ENCODE assay signal across 11 mouse cellular contexts in the genomic region with DNA sequence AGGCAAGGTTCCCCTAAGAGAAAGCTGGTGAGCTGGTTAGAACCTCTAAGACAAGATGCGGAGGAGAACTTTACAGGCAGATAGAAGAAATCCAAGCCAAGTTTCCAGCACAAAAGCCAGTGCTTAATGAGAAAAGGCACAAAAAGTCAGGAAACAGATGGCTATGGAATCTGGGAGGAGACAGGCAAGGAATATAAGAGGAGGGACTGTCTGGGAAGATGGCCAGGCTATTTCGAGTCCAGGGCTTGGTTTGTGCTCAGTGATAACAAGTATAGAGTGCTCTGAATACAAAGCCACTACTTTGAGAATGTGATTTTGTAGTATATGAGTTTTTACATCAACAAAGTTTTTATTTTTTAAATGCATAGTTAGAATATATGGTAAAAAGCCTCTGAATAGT. TPM values are rescaled to one million over a fixed set of nuclear protein-coding genes. Genes with fewer than 3 reads are reported as not detected.
DNase-seq lines count a peak whose midpoint lies in the region; ATAC-seq and TF ChIP-seq lines count a peak whose summit lies in the region.
"Had no signal": no experiment of that assay in that cellular context is flagged by ENCODE, and none has a peak within 500 bp of the region (broad histone marks: within the 10 kb centered on the region; RNA-seq: fewer than 3 reads in every experiment).

No protein-coding gene starts in this region.

- H3K4me3 ChIP-seq in lung, postnatal 0 days (ENCODE audit: low read depth, low read length), result no peak overlapping the region
- no peak overlapping the region for H3K4me3 ChIP-seq in midbrain, embryonic 16.5 days (ENCODE audit: low read depth, low read length)
- H3K4me3 ChIP-seq: hindbrain, embryonic 10.5 days; midbrain, embryonic 12.5 days had no signal

- peak; percentile 2 for DNase-seq in kidney, adult 11 months
- DNase-seq in kidney, adult 8-10 months, result no peak
- DNase-seq in MN1 (ENCODE audit: low spot score), result peak; percentile 13
- peak; percentile 33 for DNase-seq in gastrocnemius, postnatal 14 days
- peak; percentile 18 for DNase-seq in lung, postnatal 0 days (ENCODE audit: low spot score)
- no peak for DNase-seq in cerebellum, adult 18-20 months
- no peak for DNase-seq in spleen, postnatal 10 days (ENCODE audit: low spot score in 2 of 2)
- DNase-seq: adrenal gland, postnatal 14 days had no signal

- intact Hi-C loops in gastrocnemius, postnatal 14 days (cut with DNase I; ENCODE audit: low total_unique reads), result no loop called here

- no peak overlapping the region for H3K4me2 ChIP-seq in lung, postnatal 0 days (replicated peaks; ENCODE audit: low read depth, low read length)
- no peak overlapping the region for H3K4me2 ChIP-seq in midbrain, embryonic 16.5 days (ENCODE audit: low read length)
- H3K4me2 ChIP-seq: midbrain, embryonic 12.5 days had no signal

- H3K9ac ChIP-seq in lung, postnatal 0 days (replicated peaks; ENCODE audit: low read depth), result no peak overlapping the region
- no peak overlapping the region for H3K9ac ChIP-seq in midbrain, embryonic 16.5 days (ENCODE audit: low read depth, low read length)
- H3K9ac ChIP-seq: midbrain, embryonic 12.5 days had no signal

- 44% methylated on average over 2 of the region's 2 CpGs for WGBS in lung, postnatal 0 days
- 83% methylated on average over 2 of the region's 2 CpGs for WGBS in midbrain, embryonic 16.5 days

- no peak for TF ChIP-seq CTCF in lung, postnatal 0 days (IDR thresholded peaks at IDR 0.05)

- H3K4me1 ChIP-seq in lung, postnatal 0 days (ENCODE audit: insufficient read depth, low read depth, low read length), result no peaks in the 10 kb centered on the region
- no peaks in the 10 kb centered on the region for H3K4me1 ChIP-seq in midbrain, embryonic 16.5 days (ENCODE audit: control insufficient read depth, insufficient read depth, low read length)
- H3K4me1 ChIP-seq: hindbrain, embryonic 10.5 days; midbrain, embryonic 12.5 days had no signal

- no peak for TF ChIP-seq EP300 in lung, postnatal 0 days (IDR thresholded peaks at IDR 0.05)

- H3K27me3 ChIP-seq in lung, postnatal 0 days (replicated peaks; ENCODE audit: insufficient read depth, low read length), result no peaks in the 10 kb centered on the region
- no peaks in the 10 kb centered on the region for H3K27me3 ChIP-seq in midbrain, embryonic 16.5 days (ENCODE audit: control insufficient read depth, insufficient read depth, low read depth, low read length)
- H3K27me3 ChIP-seq: midbrain, embryonic 12.5 days had no signal

- no peak overlapping the region for H3K27ac ChIP-seq in lung, postnatal 0 days (ENCODE audit: low read length)
- no peak overlapping the region for H3K27ac ChIP-seq in midbrain, embryonic 16.5 days (ENCODE audit: low read length)
- H3K27ac ChIP-seq: hindbrain, embryonic 10.5 days; midbrain, embryonic 12.5 days had no signal

- no peak for ATAC-seq in lung, postnatal 0 days
- ATAC-seq in midbrain, embryonic 16.5 days, result no peak

- H3K36me3 ChIP-seq in lung, postnatal 0 days (ENCODE audit: insufficient read depth, low read length), result no peaks in the 10 kb centered on the region
- no peaks in the 10 kb centered on the region for H3K36me3 ChIP-seq in midbrain, embryonic 16.5 days (ENCODE audit: control insufficient read depth, insufficient read depth, low read length)
- H3K36me3 ChIP-seq: hindbrain, embryonic 10.5 days; midbrain, embryonic 12.5 days had no signal

- no peaks in the 10 kb centered on the region for H3K9me3 ChIP-seq in lung, postnatal 0 days (ENCODE audit: low read length)
- no peaks in the 10 kb centered on the region for H3K9me3 ChIP-seq in midbrain, embryonic 16.5 days (replicated peaks; ENCODE audit: control insufficient read depth, low read length, poor library complexity, severe bottlenecking)
- H3K9me3 ChIP-seq: hindbrain, embryonic 10.5 days; midbrain, embryonic 12.5 days had no signal

RNA-seq across cellular contexts. Expression of a gene that starts 45.1 kb away (rescaled TPM):
- 1 to 10 TPM; 3.9 to 4.2 TPM for total RNA-seq in gastrocnemius, postnatal 14 days (2021)
- 23.3 and 28.5 TPM in 2 replicates for polyA plus RNA-seq in lung, postnatal 0 days (2015; fragmentation: Nextera tagmentation; extraction: Ambion mirVana)
- polyA plus RNA-seq in midbrain, embryonic 16.5 days (2015; fragmentation: Nextera tagmentation; extraction: Ambion mirVana), result 1.5 and 1.6 TPM in 2 replicates

Comparison
In these comparisons a context has a peak if more than half of its experiments do, and no peak if none do; other contexts are left out.
1. DNase-seq: peak in kidney, adult 11 months (single experiment), MN1 (single experiment), gastrocnemius, postnatal 14 days (single experiment) and lung, postnatal 0 days (single experiment); none in kidney, adult 8-10 months (0 of 2), cerebellum, adult 18-20 months (0 of 2) and spleen, postnatal 10 days (0 of 2).